Mouse (Mus musculus) intestine, postnatal 0 days (tissue): ENCODE data around the gene Pfkfb1. TPM values are rescaled to one million over a fixed set of nuclear protein-coding genes. Genes with fewer than 3 reads are reported as not detected.

ENCODE experiments used
- ATAC-seq: fragments of 200-750 bp; cut with Nextera tagmentation; 2 replicates; pipeline ENCODE4 v1.8.0; 2017; ENCODE audit warnings: mild to moderate bottlenecking, moderate TSS enrichment, moderate library complexity
- H3K27ac ChIP-seq: fragments of 300-500 bp; sonication (generic); 2 replicates; pipeline ENCODE4 v1.5.1; 2014; ENCODE audit warnings: mild to moderate bottlenecking, low read depth, low read length, moderate library complexity
- H3K27me3 ChIP-seq: fragments of 300-500 bp; sonication (generic); replicated peaks from 2 replicates; pipeline ENCODE4 v1.6.1; 2014; ENCODE audit warnings: low read length, mixed read lengths; ENCODE audit not compliant: control insufficient read depth, insufficient read depth
- H3K36me3 ChIP-seq: fragments of 300-500 bp; sonication (generic); 2 replicates; pipeline ENCODE4 v1.6.1; 2014; ENCODE audit warnings: mild to moderate bottlenecking, moderate library complexity; ENCODE audit not compliant: control insufficient read depth, insufficient read depth
- H3K4me1 ChIP-seq: fragments of 300-500 bp; sonication (generic); replicated peaks from 2 replicates; pipeline ENCODE4 v1.6.1; 2014; ENCODE audit warnings: antibody characterized with exemption, low read length, mixed read lengths; ENCODE audit not compliant: control insufficient read depth, insufficient read depth
- H3K4me2 ChIP-seq: fragments of 300-500 bp; sonication (generic); replicated peaks from 2 replicates; pipeline ENCODE4 v1.6.1; 2014; ENCODE audit warnings: low read depth, mild to moderate bottlenecking, moderate library complexity
- H3K4me3 ChIP-seq: fragments of 300-500 bp; sonication (generic); 2 replicates; pipeline ENCODE4 v1.5.1; 2014; ENCODE audit warnings: low read depth, low read length
- H3K9ac ChIP-seq: fragments of 300-500 bp; sonication (generic); 2 replicates; pipeline ENCODE4 v1.6.1; 2014; ENCODE audit warnings: mild to moderate bottlenecking, low read depth, low read length
- H3K9me3 ChIP-seq: fragments of 300-500 bp; sonication (generic); 2 replicates; pipeline ENCODE4 v1.6.1; 2016; ENCODE audit warnings: mixed run types; ENCODE audit not compliant: control insufficient read depth
- CTCF ChIP-seq: sonication (generic); IDR thresholded peaks from 2 replicates; pipeline ENCODE4 v1.5.1; 2016; ENCODE audit warnings: low read depth, mild to moderate bottlenecking, control low read depth, antibody characterized with exemption, moderate library complexity
- WGBS: fragments of 180-500 bp; shearing (Covaris S2); extraction: QIAGEN DNeasy Blood & Tissue Kit; methylation state at CpG from one replicate; pipeline ENCODE4 v1.1.7; 2014; 5-methylcytosine and 5-hydroxymethylcytosine counted together
- microRNA-seq: library from miRNA; unstranded; fragments of <30 nt; microRNA quantifications from one replicate; pipeline ENCODE4, GENCODE M21; 2016
- polyA plus RNA-seq: library from polyadenylated mRNA; unstranded; fragments of >200 nt; fragmentation: Nextera tagmentation; extraction: Ambion mirVana; gene quantifications from 2 replicates; pipeline ENCODE4 v1.2.1, GENCODE M21; 2015

Gene Pfkfb1
- polyA plus RNA-seq, 1 experiment from 2014 or later, result 2.7 TPM

DNA sequence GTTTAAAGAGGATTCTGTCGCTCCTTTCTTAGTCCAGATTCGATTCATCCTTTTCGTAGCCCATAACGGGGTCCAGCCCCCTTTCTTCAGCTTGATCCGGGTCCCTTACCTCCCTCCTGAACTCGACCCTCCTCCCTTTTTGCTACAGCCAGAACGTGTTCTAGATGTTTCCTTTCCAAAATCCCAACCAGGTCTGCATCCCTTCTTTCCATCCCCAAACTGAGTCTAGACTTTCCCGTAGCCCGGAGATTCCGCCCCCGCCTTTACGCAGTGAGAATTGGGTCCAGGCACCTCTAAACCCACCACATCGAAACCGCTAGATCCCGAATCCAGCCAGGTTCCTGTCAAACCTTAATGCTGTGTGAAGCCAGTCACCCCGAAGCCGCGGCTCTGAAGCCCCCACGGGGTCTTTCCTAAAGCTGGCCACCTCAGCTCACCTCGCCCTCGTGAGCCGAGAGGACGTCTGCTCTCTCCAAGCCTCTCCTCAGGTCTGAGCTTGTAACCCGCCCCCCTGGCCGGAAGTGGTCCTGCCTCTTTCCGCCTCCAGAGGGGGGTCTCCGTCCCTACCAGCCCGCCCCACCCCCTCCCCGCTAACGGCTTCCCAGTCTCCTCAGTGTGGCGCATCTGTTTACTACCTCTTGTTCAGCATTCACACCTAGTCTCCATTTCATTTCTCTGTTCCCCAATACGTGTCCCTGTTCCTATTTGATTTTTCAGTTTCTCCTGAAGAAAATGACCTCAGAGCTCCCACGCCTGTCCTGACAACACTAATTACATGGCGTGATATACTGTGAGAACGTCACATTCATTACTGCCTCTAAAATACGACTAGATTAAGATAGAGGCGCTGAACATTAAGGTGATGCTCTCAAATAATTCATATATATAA lies 69.1 kb downstream of the Pfkfb1 start, which contains the start of gene Tro:
Tro (minus strand) TSS at position 676 of the 889 bp plus-strand sequence.
- TF ChIP-seq CTCF, result peak; percentile 17; the same call in 1 of the 2 replicates
- no peaks in the 10 kb centered on the region for H3K4me1 ChIP-seq

DNA sequence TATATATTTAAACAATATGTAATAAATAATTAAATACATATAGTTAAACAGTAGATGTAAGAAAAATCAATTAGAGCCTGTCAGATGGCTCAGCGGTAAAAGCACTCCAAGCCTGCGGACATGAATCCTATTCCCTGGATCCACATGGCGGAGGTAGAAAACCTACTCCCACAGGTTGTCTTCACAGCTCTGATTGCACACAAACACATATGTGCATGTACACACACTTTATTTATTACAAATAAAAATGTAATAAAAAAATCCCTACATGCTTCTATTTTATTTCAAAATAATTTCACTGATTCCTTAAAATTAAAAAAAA lies 69.7 kb downstream of the Pfkfb1 start:
- H3K36me3 ChIP-seq, result no peaks in the 10 kb centered on the region
- H3K9me3 ChIP-seq, result no peaks in the 10 kb centered on the region
- WGBS, result 46% methylated on average over 3 of the region's 3 CpGs
- peak overlapping the region; percentile 54; the same call in 1 of the 2 replicates for H3K4me2 ChIP-seq
- H3K9ac ChIP-seq, result no peak overlapping the region
- no peak for ATAC-seq
- H3K27me3 ChIP-seq, result 0 out of 2 replicates have a peak, but pooled peaks cover 4% of the 10 kb centered on the region
- no peak overlapping the region for H3K4me3 ChIP-seq
- no peak overlapping the region for H3K27ac ChIP-seq
- H3K4me1 ChIP-seq, result no peaks in the 10 kb centered on the region
- TF ChIP-seq CTCF, result no peak

More for the DNA sequence above, 69.1 kb downstream of the Pfkfb1 start, which contains the start of gene Tro:
- no peak for ATAC-seq
- no peak within 1 kb of the TSS for H3K9ac ChIP-seq
- H3K36me3 ChIP-seq, result no peaks in the 10 kb centered on the region
- no peaks in the 10 kb centered on the region for H3K9me3 ChIP-seq
- H3K4me2 ChIP-seq, result peak within 1 kb of the TSS; percentile 54
- 0 out of 2 replicates have a peak, but pooled peaks cover 4% of the 10 kb centered on the region for H3K27me3 ChIP-seq
- 30% methylated on average over 37 of the region's 37 CpGs for WGBS
- peak within 1 kb of the TSS; percentile 34 for H3K4me3 ChIP-seq
- H3K27ac ChIP-seq, result no peak within 1 kb of the TSS

DNA sequence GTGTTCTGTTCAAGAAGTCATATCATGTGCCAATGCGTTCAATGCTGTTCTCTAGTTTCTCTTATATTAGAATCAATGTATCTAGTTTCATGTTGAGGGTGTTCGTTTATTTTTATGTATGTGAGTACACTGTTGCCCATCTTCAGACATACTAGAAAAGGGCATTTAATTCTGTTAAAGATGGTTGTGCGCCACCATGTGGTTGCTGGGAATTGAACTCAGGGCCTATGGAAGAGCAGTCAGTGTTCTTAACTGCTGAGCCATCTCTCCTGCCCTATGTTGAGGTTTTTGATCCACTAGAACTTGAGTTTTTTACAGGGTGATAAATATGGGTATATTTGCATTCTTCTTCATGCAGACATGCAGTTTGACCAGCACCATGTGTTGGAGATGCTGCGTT lies 74.8 kb downstream of the Pfkfb1 start:
- H3K27ac ChIP-seq, result no peak overlapping the region
- H3K9me3 ChIP-seq, result no peaks in the 10 kb centered on the region
- WGBS, result 35% methylated on average over 4 of the region's 4 CpGs
- no peaks in the 10 kb centered on the region for H3K27me3 ChIP-seq
- H3K4me1 ChIP-seq, result no peaks in the 10 kb centered on the region
- no peak overlapping the region for H3K4me3 ChIP-seq
- H3K4me2 ChIP-seq, result no peak overlapping the region
- ATAC-seq, result no peak
- peak; percentile 49 for TF ChIP-seq CTCF
- no peak overlapping the region for H3K9ac ChIP-seq
- H3K36me3 ChIP-seq, result no peaks in the 10 kb centered on the region

DNA sequence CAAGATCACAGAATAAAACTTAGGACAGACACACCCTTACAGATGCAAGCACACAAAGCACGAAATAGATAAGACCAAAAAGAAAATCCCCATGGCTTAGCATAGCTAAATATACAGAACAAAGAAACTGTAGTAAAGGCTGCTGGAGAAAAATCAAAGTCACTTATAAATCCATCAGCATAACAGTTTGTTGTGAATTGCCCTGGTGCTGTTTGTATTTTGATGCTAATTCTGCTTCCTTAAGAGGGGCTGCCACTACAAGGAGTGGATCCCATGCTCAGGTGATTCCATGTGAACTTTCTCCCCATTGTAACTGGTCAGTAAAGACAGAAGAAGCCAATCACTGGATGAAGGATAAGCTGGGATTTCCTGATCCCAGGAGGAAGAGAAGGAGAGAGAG lies 89.5 kb downstream of the Pfkfb1 start:
- Histone ChIP-seq H3K27ac (no peak overlapping the region), H3K4me3 (no peak overlapping the region), H3K27me3 (no peaks in the 10 kb centered on the region), H3K36me3 (no peaks in the 10 kb centered on the region), H3K4me2 (no peak overlapping the region), H3K9ac (no peak overlapping the region), H3K4me1 (no peaks in the 10 kb centered on the region), H3K9me3 (no peaks in the 10 kb centered on the region)
- 41% methylated on average over 1 of the region's 1 CpGs for WGBS
- ATAC-seq, result no peak
- TF ChIP-seq CTCF, result no peak

Small RNA genes lying within 50 kb of the gene (microRNA-seq; reads per million reads assigned to microRNA genes)
- not detected for gene Mir3620

Other genes with a start within 250 kb of the Pfkfb1 start
- gene Tmem29, start 129.1 kb upstream of the Pfkfb1 start, polyA plus RNA-seq, result 17.2 and 17.3 TPM in 2 replicates
- 4.4 and 6.4 TPM in 2 replicates for gene Alas2, start 40.9 kb upstream of the Pfkfb1 start, polyA plus RNA-seq
- gene Apex2, start 1.6 kb downstream of the Pfkfb1 start, polyA plus RNA-seq, result 5.2 and 7.0 TPM in 2 replicates
- 3.3 and 3.6 TPM in 2 replicates for gene Tro, start 69.4 kb downstream of the Pfkfb1 start, polyA plus RNA-seq
- 142 and 143 TPM in 2 replicates for gene Maged2, start 226.1 kb downstream of the Pfkfb1 start, polyA plus RNA-seq